Mouse (Mus musculus) macrophage (primary cell): Measurements from ENCODE around the gene Scand1. TPM values are rescaled to one million over a fixed set of nuclear protein-coding genes. Genes with fewer than 3 reads are reported as not detected.

ENCODE experiments used
- H3K27ac ChIP-seq: fragments of 350-480 bp; formaldehyde crosslinking; 2 replicates; pipeline ENCODE4 v1.9.0; 2021
- H3K36me3 ChIP-seq: fragments of 350-480 bp; formaldehyde crosslinking; 2 replicates; pipeline ENCODE4 v1.9.0; 2021; ENCODE audit errors: inconsistent target
- H3K4me3 ChIP-seq: fragments of 350-480 bp; formaldehyde crosslinking; 2 replicates; pipeline ENCODE4 v1.9.0; 2021; ENCODE audit errors: inconsistent target
- H3K79me2 ChIP-seq: fragments of 350-480 bp; formaldehyde crosslinking; 2 replicates; pipeline ENCODE4 v1.9.0; 2021; ENCODE audit errors: inconsistent target
- WGBS: methylation state at CpG from one replicate; pipeline ENCODE4 v1.1.7; 2026; ENCODE audit warnings: inconsistent platforms; ENCODE audit not compliant: missing documents; 5-methylcytosine and 5-hydroxymethylcytosine counted together
- polyA plus RNA-seq: library from polyadenylated mRNA; stranded (reverse); fragments of 250-400 nt; gene quantifications from 3 replicates; pipeline ENCODE4 v1.2.4, GENCODE M21; 2018; ENCODE audit warnings: inconsistent platforms

The Scand1 gene
- polyA plus RNA-seq, 1 experiment from 2014 or later: 12.2 TPM

GRCm38 (mm10) chr2:156295601-156296063 lies 16.9 kb downstream of the Scand1 start:
- Histone ChIP-seq H3K79me2 (no peaks in the 10 kb centered on the region; the same call in 1 of the 2 replicates), H3K4me3 (no peak overlapping the region), H3K27ac (peak overlapping the region; percentile 78), H3K36me3 (peaks cover 49% of the 10 kb centered on the region)
- 0% methylated on average over 2 of the region's 2 CpGs for WGBS

- peaks cover 62% of the 10 kb centered on the region for H3K36me3 ChIP-seq
These were observed 20.5 kb downstream of the Scand1 start for GRCm38 (mm10) chr2:156291998-156292397.

GRCm38 (mm10) chr2:156289552-156290160 lies 22.8 kb downstream of the Scand1 start:
- no peak overlapping the region for H3K27ac ChIP-seq
- H3K79me2 ChIP-seq: no peaks in the 10 kb centered on the region; the same call in 1 of the 2 replicates
- H3K36me3 ChIP-seq: peaks cover 74% of the 10 kb centered on the region
- H3K4me3 ChIP-seq: no peak overlapping the region
- 89% methylated on average over 2 of the region's 2 CpGs for WGBS

More at GRCm38 (mm10) chr2:156291998-156292397, 20.5 kb downstream of the Scand1 start:
- Histone ChIP-seq H3K27ac (no peak overlapping the region), H3K4me3 (no peak overlapping the region), H3K79me2 (no peaks in the 10 kb centered on the region; the same call in 1 of the 2 replicates)
- 87% methylated on average over 1 of the region's 1 CpGs for WGBS

- Histone ChIP-seq H3K79me2 (no peaks in the 10 kb centered on the region; the same call in 1 of the 2 replicates), H3K36me3 (peaks cover 71% of the 10 kb centered on the region), H3K4me3 (no peak overlapping the region), H3K27ac (no peak overlapping the region)
- 88% methylated on average over 2 of the region's 2 CpGs for WGBS
These were observed 24.3 kb downstream of the Scand1 start for GRCm38 (mm10) chr2:156288222-156288621.

- WGBS: 97% methylated on average over 4 of the region's 4 CpGs
- peaks cover 73% of the 10 kb centered on the region for H3K36me3 ChIP-seq
- no peak overlapping the region for H3K27ac ChIP-seq
- no peaks in the 10 kb centered on the region for H3K79me2 ChIP-seq
- H3K4me3 ChIP-seq: no peak overlapping the region
These were observed 25.8 kb downstream of the Scand1 start for GRCm38 (mm10) chr2:156286733-156287132.

GRCm38 (mm10) chr2:156285161-156285560 lies 27.3 kb downstream of the Scand1 start:
- no peaks in the 10 kb centered on the region for H3K79me2 ChIP-seq
- WGBS: 94% methylated on average over 2 of the region's 2 CpGs
- H3K4me3 ChIP-seq: no peak overlapping the region
- H3K36me3 ChIP-seq: peaks cover 77% of the 10 kb centered on the region
- no peak overlapping the region for H3K27ac ChIP-seq

- no peaks in the 10 kb centered on the region; the same call in 1 of the 2 replicates for H3K79me2 ChIP-seq
- no peak overlapping the region for H3K4me3 ChIP-seq
- H3K36me3 ChIP-seq: peaks cover 50% of the 10 kb centered on the region
- H3K27ac ChIP-seq: no peak overlapping the region
- 92% methylated on average over 4 of the region's 4 CpGs for WGBS
These were observed 31.3 kb downstream of the Scand1 start for GRCm38 (mm10) chr2:156281227-156281626.

- 34% methylated on average over 4 of the region's 4 CpGs for WGBS
- no peak overlapping the region for H3K4me3 ChIP-seq
- peaks cover 46% of the 10 kb centered on the region for H3K36me3 ChIP-seq
- no peaks in the 10 kb centered on the region; the same call in 1 of the 2 replicates for H3K79me2 ChIP-seq
- H3K27ac ChIP-seq: 0 out of 2 replicates have a peak overlapping the region, but pooled peaks have one; percentile 13
These were observed 34.1 kb downstream of the Scand1 start for GRCm38 (mm10) chr2:156278226-156279017.

GRCm38 (mm10) chr2:156272553-156272952 lies 40.0 kb downstream of the Scand1 start:
- H3K27ac ChIP-seq: no peak overlapping the region
- H3K4me3 ChIP-seq: no peak overlapping the region
- H3K79me2 ChIP-seq: peaks cover 5% of the 10 kb centered on the region; the same call in 1 of the 2 replicates
- WGBS: 98% methylated on average over 6 of the region's 6 CpGs
- H3K36me3 ChIP-seq: peaks cover 46% of the 10 kb centered on the region

- Histone ChIP-seq H3K27ac (no peak overlapping the region), H3K4me3 (no peak overlapping the region), H3K79me2 (peaks cover 9% of the 10 kb centered on the region; the same call in 1 of the 2 replicates), H3K36me3 (peaks cover 53% of the 10 kb centered on the region)
- 93% methylated on average over 3 of the region's 9 CpGs for WGBS
These were observed 44.9 kb downstream of the Scand1 start for GRCm38 (mm10) chr2:156267636-156268035.

- H3K4me3 ChIP-seq: no peak overlapping the region
- WGBS: 64% methylated on average over 4 of the region's 4 CpGs
- H3K79me2 ChIP-seq: peaks cover 30% of the 10 kb centered on the region; the same call in 1 of the 2 replicates
- peaks cover 41% of the 10 kb centered on the region for H3K36me3 ChIP-seq
- no peak overlapping the region for H3K27ac ChIP-seq
These were observed 49.2 kb downstream of the Scand1 start for GRCm38 (mm10) chr2:156263204-156263893.

Other genes starting within 250 kb of the Scand1 start
- gene Spag4, start 247.5 kb downstream of the Scand1 start, polyA plus RNA-seq: 0.35 TPM in 1 of 3 replicates, not detected in the others
- 7.4 to 25.3 TPM (median 17.9 TPM) in 3 replicates for gene Cpne1, start 200.7 kb downstream of the Scand1 start, polyA plus RNA-seq
- gene Rbm12, start 200.7 kb downstream of the Scand1 start, polyA plus RNA-seq: 7.2 to 20.5 TPM (median 8.4 TPM) in 3 replicates
- gene Gm28036, start 185.6 kb downstream of the Scand1 start, polyA plus RNA-seq: 6.1 to 13.9 TPM (median 8.1 TPM) in 3 replicates
- 73.4 to 124 TPM (median 123 TPM) in 3 replicates for gene Romo1, start 168.7 kb downstream of the Scand1 start, polyA plus RNA-seq
- gene Nfs1, start 168.5 kb downstream of the Scand1 start, polyA plus RNA-seq: 18.6 to 31.0 TPM (median 24.7 TPM) in 3 replicates
- gene Rbm39, start 132.5 kb downstream of the Scand1 start, polyA plus RNA-seq: 158 to 239 TPM (median 203 TPM) in 3 replicates
- 30.3 to 83.9 TPM (median 31.8 TPM) in 3 replicates for gene Phf20, start 116.2 kb downstream of the Scand1 start, polyA plus RNA-seq
- gene Cnbd2, start 405 bp downstream of the Scand1 start, polyA plus RNA-seq: 3.1 to 3.9 TPM (median 3.3 TPM) in 3 replicates
- 52.1 to 100 TPM (median 53.9 TPM) in 3 replicates for gene Epb41l1, start 108.2 kb upstream of the Scand1 start, polyA plus RNA-seq
- gene Aar2, start 234.9 kb upstream of the Scand1 start, polyA plus RNA-seq: 11.6 to 19.9 TPM (median 16.4 TPM) in 3 replicates